Mouse (Mus musculus): ENCODE results near the gene Gga2. TPM values are rescaled to one million over a fixed set of nuclear protein-coding genes. Genes with fewer than 3 reads are reported as not detected.

The Gga2 gene
- 21.0 TPM for total RNA-seq (2023)

GRCm38 (mm10) chr7:122020667-122021354 is at the start of gene Gga2:
TSS of gene Gga2 (minus strand) at chr7:122021222.

DNA sequence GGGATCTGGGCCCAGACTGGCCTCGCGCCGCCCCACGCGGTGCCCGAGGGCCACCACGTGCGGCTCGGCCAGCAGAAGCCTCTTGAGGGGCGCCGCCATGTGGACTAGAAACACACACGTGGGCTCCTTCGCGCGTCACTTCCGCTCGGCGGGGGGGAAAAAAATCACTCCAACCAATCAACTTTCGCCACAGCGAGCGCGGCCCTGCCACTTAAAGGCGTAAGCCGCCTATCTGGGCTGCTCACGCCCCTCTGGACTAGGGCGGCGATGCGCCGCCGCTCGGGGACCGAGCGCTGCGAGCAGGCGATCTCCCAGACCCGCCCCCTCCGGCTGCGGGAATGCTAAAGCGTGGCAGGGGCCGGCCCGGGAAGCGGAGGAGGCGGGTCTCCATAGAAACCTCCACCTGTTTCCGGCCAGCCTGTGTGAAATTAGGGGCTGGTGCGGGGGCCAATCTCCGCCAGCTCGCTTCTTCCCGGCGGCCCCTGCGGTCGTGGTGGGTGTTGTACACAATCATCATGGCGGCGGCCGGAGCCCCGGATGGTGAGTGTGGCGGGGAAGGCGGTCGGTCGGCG is 46.0 kb upstream of the Gga2 start, which contains the start of the genes Ubfd1 and Ears2:
Gene Ubfd1 (plus strand): TSS at position 231 of the 572 bp plus-strand sequence.
Gene Ears2 (minus strand): TSS at position 319 of the 572 bp plus-strand sequence.

DNA sequence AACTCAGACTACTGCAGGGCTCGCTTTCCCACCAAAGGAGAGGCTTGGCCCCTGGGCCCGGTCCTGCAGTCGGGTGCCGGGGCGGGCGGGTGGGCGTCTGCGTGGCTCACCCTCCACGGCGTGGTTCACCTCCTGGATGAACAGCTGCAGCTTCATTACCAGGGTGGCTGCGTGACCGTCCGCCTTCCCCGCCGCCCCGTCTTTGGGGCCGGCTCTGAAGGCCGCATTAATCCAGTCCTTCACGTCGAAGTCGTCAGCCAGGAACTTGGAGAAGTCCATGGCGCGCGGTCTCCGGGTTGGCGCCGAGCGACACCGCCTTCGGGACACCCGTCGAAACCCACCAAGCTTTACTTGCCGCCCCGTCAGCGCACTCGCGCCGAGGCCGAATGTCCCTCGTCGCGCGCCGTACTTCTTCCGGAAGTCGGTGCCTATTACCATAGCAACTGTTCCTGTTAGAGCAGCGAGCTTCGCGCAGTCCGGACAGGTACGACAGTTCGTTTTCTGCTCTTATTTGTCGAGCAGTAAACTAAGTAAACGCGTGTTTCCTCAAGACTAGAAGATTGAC is 39.6 kb downstream of the Gga2 start, which contains the start of gene Cog7:
Gene Cog7 (minus strand): TSS at position 405 of the 565 bp plus-strand sequence.

Other genes with a start within 250 kb of the Gga2 start
- not detected for gene Scnn1b, start 156.2 kb downstream of the Gga2 start, total RNA-seq (2023)
- 11.2 TPM for gene Cog7, start 39.5 kb downstream of the Gga2 start, total RNA-seq (2023)
- 44.2 TPM for gene Ubfd1, start 46.0 kb upstream of the Gga2 start, total RNA-seq (2023)
- 19.7 TPM for gene Ears2, start 46.0 kb upstream of the Gga2 start, total RNA-seq (2023)
- gene Ndufab1, start 80.7 kb upstream of the Gga2 start, total RNA-seq (2023): 80.0 TPM
- gene Palb2, start 111.8 kb upstream of the Gga2 start, total RNA-seq (2023): 3.9 TPM
- 49.5 TPM for gene Dctn5, start 111.8 kb upstream of the Gga2 start, total RNA-seq (2023)
- gene Plk1, start 138.2 kb upstream of the Gga2 start, total RNA-seq (2023): 5.3 TPM
- not detected for gene Ern2, start 165.0 kb upstream of the Gga2 start, total RNA-seq (2023)
- 0.80 TPM for gene Chp2, start 198.3 kb upstream of the Gga2 start, total RNA-seq (2023)

Data from CD4-positive naive resting alpha-beta T cell, adult 57 days (primary cell).